In the genomic region with DNA sequence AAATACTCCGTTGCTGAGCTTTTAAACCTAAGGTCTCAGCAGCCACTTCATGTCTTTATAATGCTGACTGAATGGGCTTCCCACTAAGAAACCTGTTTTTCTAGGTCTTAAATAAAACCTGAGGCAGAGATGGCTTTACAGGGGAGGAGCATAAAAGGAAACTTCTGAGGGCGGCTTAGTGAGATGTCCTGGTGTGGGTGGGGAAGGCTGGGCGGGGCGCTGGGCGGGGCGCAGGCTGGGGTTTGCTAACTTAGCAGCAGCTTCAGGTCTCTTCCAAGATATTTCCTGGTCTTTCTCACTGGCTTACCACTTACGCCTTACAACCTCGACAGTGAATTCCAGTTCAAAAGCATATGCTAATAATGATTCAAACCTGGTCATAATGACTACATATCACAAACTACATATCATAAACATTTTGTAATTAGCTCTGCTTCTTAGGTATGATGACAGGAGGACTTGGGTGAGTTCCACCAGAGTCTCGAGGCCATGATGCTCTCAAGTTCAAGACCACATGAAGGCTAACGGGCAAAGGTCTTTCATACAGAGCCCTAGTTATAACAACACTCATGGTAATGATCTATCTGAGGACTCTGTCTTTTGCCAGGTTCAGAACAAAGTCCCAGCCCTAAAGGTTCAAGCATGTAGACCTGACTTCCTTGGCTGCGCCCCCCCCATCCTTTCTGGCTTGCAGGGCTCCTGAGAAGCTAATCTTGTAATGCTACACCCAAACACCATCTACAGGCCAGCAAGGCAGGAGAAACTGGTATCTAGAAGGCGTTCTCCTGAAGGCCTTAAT, we compare ENCODE assay signal across 13 mouse cellular contexts. TPM values are rescaled to one million over a fixed set of nuclear protein-coding genes. Genes with fewer than 3 reads are reported as not detected.
DNase-seq lines count a peak whose midpoint lies in the region; ATAC-seq and TF ChIP-seq lines count a peak whose summit lies in the region.
"Had no signal": no experiment of that assay in that cellular context is flagged by ENCODE, and none has a peak within 500 bp of the region (broad histone marks: within the 10 kb centered on the region; RNA-seq: fewer than 3 reads in every experiment).

No protein-coding gene starts in this region.

- no peak for TF ChIP-seq POLR2A in MEL (IDR thresholded peaks at IDR 0.05; ENCODE audit: control insufficient read depth in 1 of 2, insufficient read depth in 1 of 2, low read depth in 1 of 2, low read length in 2 of 2, poor library complexity in 1 of 2)
- TF ChIP-seq POLR2A in liver, adult 2 months (IDR thresholded peaks at IDR 0.05; ENCODE audit: extremely low read depth, insufficient read depth, low read length): no peak

- no peaks in the 10 kb centered on the region for H3K36me3 ChIP-seq in heart, embryonic 11.5 days (ENCODE audit: control insufficient read depth, insufficient read depth, low read length)
- no peaks in the 10 kb centered on the region for H3K36me3 ChIP-seq in heart, embryonic 12.5 days
- peaks cover 0 to 2% of the 10 kb centered on the region in 2 experiments; a peak in 1 of 4 replicates for H3K36me3 ChIP-seq in MEL (ENCODE audit: control insufficient read depth in 1 of 2, insufficient read depth in 2 of 2, low read length in 2 of 2)
- no peaks in the 10 kb centered on the region for H3K36me3 ChIP-seq in intestine, embryonic 15.5 days
- H3K36me3 ChIP-seq in liver, adult 2 months (ENCODE audit: control insufficient read depth, insufficient read depth, low read length): no peaks in the 10 kb centered on the region
- no peaks in the 10 kb centered on the region for H3K36me3 ChIP-seq in hindbrain, embryonic 14.5 days (replicated peaks; ENCODE audit: control insufficient read depth, insufficient read depth)
- H3K36me3 ChIP-seq: hindbrain, embryonic 13.5 days; neural tube, embryonic 13.5 days had no signal

- ATAC-seq in heart, embryonic 11.5 days (replicated peaks; ENCODE audit: insufficient number of reproducible peaks, low FRiP score, low TSS enrichment): no peak
- no peak for ATAC-seq in heart, embryonic 12.5 days (ENCODE audit: insufficient number of reproducible peaks, low FRiP score)
- peak; percentile 94 for ATAC-seq in intestine, embryonic 15.5 days
- no peak for ATAC-seq in hindbrain, embryonic 14.5 days (ENCODE audit: low FRiP score)
- ATAC-seq: activated CD4-positive, CD25-positive, alpha-beta regulatory T cell, adult 4 months had no signal

- no peak for TF ChIP-seq CTCF in MEL (IDR thresholded peaks at IDR 0.05 in 2 of 3, conservative IDR thresholded peaks at IDR 0.05 in 1 of 3; ENCODE audit: control insufficient read depth in 1 of 3, insufficient read depth in 1 of 3, low read depth in 2 of 3, low read length in 3 of 3, poor library complexity in 1 of 3, severe bottlenecking in 1 of 3)
- TF ChIP-seq CTCF in liver, adult 2 months (IDR thresholded peaks at IDR 0.05; ENCODE audit: low read depth, low read length): no peak

- no peak for TF ChIP-seq EP300 in MEL (IDR thresholded peaks at IDR 0.05; ENCODE audit: low read depth in 1 of 2, low read length in 2 of 2)

- DNase-seq in MEL (ENCODE audit: low read depth, low spot score): peak; percentile 53
- peak; percentile 45 for DNase-seq in liver, adult 2 months (ENCODE audit: extremely low read depth, low read depth, low spot score)
- DNase-seq in hindbrain, embryonic 14.5 days (ENCODE audit: low spot score): no peak
- DNase-seq in right cerebral cortex, postnatal 36 days (ENCODE audit: low spot score in 2 of 2): no peak
- DNase-seq in cerebellum, postnatal 25 days: no peak
- DNase-seq: gastrocnemius, postnatal 10 days; spleen, adult 18-20 months had no signal

- no peak overlapping the region for H3K27ac ChIP-seq in heart, embryonic 11.5 days (ENCODE audit: low read depth, low read length)
- no peak overlapping the region for H3K27ac ChIP-seq in heart, embryonic 12.5 days (ENCODE audit: poor library complexity, severe bottlenecking)
- H3K27ac ChIP-seq in MEL (ENCODE audit: control insufficient read depth, low read depth, low read length): no peak overlapping the region
- peak overlapping the region; percentile 63 for H3K27ac ChIP-seq in intestine, embryonic 15.5 days
- no peak overlapping the region for H3K27ac ChIP-seq in liver, adult 2 months (replicated peaks; ENCODE audit: insufficient read depth, low read depth, low read length)
- no peak overlapping the region for H3K27ac ChIP-seq in hindbrain, embryonic 14.5 days
- H3K27ac ChIP-seq: hindbrain, embryonic 13.5 days; neural tube, embryonic 13.5 days had no signal

- no peaks in the 10 kb centered on the region for H3K27me3 ChIP-seq in heart, embryonic 11.5 days (ENCODE audit: control insufficient read depth, insufficient read depth, low read length)
- no peaks in the 10 kb centered on the region for H3K27me3 ChIP-seq in heart, embryonic 12.5 days (replicated peaks)
- H3K27me3 ChIP-seq in MEL (ENCODE audit: control insufficient read depth in 1 of 2, insufficient read depth in 2 of 2, low read length in 2 of 2): no peaks in the 10 kb centered on the region
- H3K27me3 ChIP-seq in intestine, embryonic 15.5 days (replicated peaks): no peaks in the 10 kb centered on the region
- H3K27me3 ChIP-seq in liver, adult 2 months (ENCODE audit: control insufficient read depth, insufficient read depth, low read length): no peaks in the 10 kb centered on the region
- H3K27me3 ChIP-seq in hindbrain, embryonic 14.5 days (ENCODE audit: control insufficient read depth, insufficient read depth, low read length): no peaks in the 10 kb centered on the region
- H3K27me3 ChIP-seq: hindbrain, embryonic 13.5 days; neural tube, embryonic 13.5 days had no signal

- H3K79me2 ChIP-seq in MEL (ENCODE audit: control insufficient read depth, insufficient read depth, low read length, poor library complexity): no peaks in the 10 kb centered on the region
- peaks cover 42% of the 10 kb centered on the region for H3K79me2 ChIP-seq in liver, adult 2 months (ENCODE audit: control insufficient read depth, insufficient read depth, low read length)

- peaks cover 16% of the 10 kb centered on the region for H3K4me1 ChIP-seq in heart, embryonic 11.5 days (ENCODE audit: control insufficient read depth, insufficient read depth, low read length)
- peaks cover 25% of the 10 kb centered on the region for H3K4me1 ChIP-seq in heart, embryonic 12.5 days (replicated peaks)
- peaks cover 0 to 5% of the 10 kb centered on the region in 2 experiments; a peak in 3 of 4 replicates for H3K4me1 ChIP-seq in MEL (ENCODE audit: control insufficient read depth in 1 of 2, insufficient read depth in 2 of 2, low read length in 2 of 2)
- peaks cover 14% of the 10 kb centered on the region; the same call in 1 of the 2 replicates for H3K4me1 ChIP-seq in intestine, embryonic 15.5 days (replicated peaks)
- peaks cover 7% of the 10 kb centered on the region for H3K4me1 ChIP-seq in liver, adult 2 months (ENCODE audit: control insufficient read depth, insufficient read depth, low read length)
- H3K4me1 ChIP-seq in hindbrain, embryonic 14.5 days (replicated peaks; ENCODE audit: control insufficient read depth, insufficient read depth, low read length): peaks cover 10% of the 10 kb centered on the region

- TF ChIP-seq RAD21 in MEL (IDR thresholded peaks at IDR 0.05; ENCODE audit: low read depth, low read length): no peak

- H3K4me2 ChIP-seq in heart, embryonic 11.5 days: peak overlapping the region; percentile 4
- no peak overlapping the region for H3K4me2 ChIP-seq in heart, embryonic 12.5 days
- no peak overlapping the region for H3K4me2 ChIP-seq in intestine, embryonic 15.5 days (replicated peaks)
- H3K4me2 ChIP-seq in hindbrain, embryonic 14.5 days (replicated peaks): no peak overlapping the region
- H3K4me2 ChIP-seq: hindbrain, embryonic 13.5 days; neural tube, embryonic 13.5 days had no signal

- H3K9ac ChIP-seq in heart, embryonic 11.5 days (ENCODE audit: low read depth, low read length): no peak overlapping the region
- H3K9ac ChIP-seq in heart, embryonic 12.5 days: no peak overlapping the region
- H3K9ac ChIP-seq in MEL (ENCODE audit: control insufficient read depth, low read depth, low read length, poor library complexity, severe bottlenecking): no peak overlapping the region
- H3K9ac ChIP-seq in intestine, embryonic 15.5 days: no peak overlapping the region
- H3K9ac ChIP-seq in liver, adult 2 months (ENCODE audit: low read depth, low read length): no peak overlapping the region
- H3K9ac ChIP-seq in hindbrain, embryonic 14.5 days: no peak overlapping the region
- H3K9ac ChIP-seq: hindbrain, embryonic 13.5 days; neural tube, embryonic 13.5 days had no signal

- H3K9me3 ChIP-seq in heart, embryonic 11.5 days (replicated peaks; ENCODE audit: control insufficient read depth, low read length): no peaks in the 10 kb centered on the region
- H3K9me3 ChIP-seq in heart, embryonic 12.5 days (replicated peaks): no peaks in the 10 kb centered on the region
- H3K9me3 ChIP-seq in MEL (replicated peaks; ENCODE audit: insufficient read depth, low read length): no peaks in the 10 kb centered on the region
- H3K9me3 ChIP-seq in intestine, embryonic 15.5 days: no peaks in the 10 kb centered on the region
- no peaks in the 10 kb centered on the region for H3K9me3 ChIP-seq in hindbrain, embryonic 14.5 days (ENCODE audit: control insufficient read depth, low read length)
- H3K9me3 ChIP-seq: hindbrain, embryonic 13.5 days; neural tube, embryonic 13.5 days had no signal

- 31% methylated on average over 12 of the region's 12 CpGs for WGBS in heart, embryonic 11.5 days (ENCODE audit: insufficient replicate concordance)
- WGBS in heart, embryonic 12.5 days: 37% methylated on average over 12 of the region's 12 CpGs
- WGBS in intestine, embryonic 15.5 days: 27% methylated on average over 12 of the region's 12 CpGs
- WGBS in liver, adult 2 months: 65% methylated on average over 12 of the region's 12 CpGs
- 50% methylated on average over 12 of the region's 12 CpGs for WGBS in hindbrain, embryonic 14.5 days

- no peak overlapping the region for H3K4me3 ChIP-seq in heart, embryonic 11.5 days (ENCODE audit: low read depth, low read length)
- H3K4me3 ChIP-seq in heart, embryonic 12.5 days: no peak overlapping the region
- H3K4me3 ChIP-seq in MEL (ENCODE audit: control insufficient read depth in 1 of 2, insufficient read depth in 1 of 2, low read depth in 2 of 2, low read length in 2 of 2): no peak overlapping the region
- no peak overlapping the region for H3K4me3 ChIP-seq in intestine, embryonic 15.5 days (replicated peaks)
- H3K4me3 ChIP-seq in liver, adult 2 months (ENCODE audit: insufficient read depth, low read depth, low read length): no peak overlapping the region
- no peak overlapping the region for H3K4me3 ChIP-seq in hindbrain, embryonic 14.5 days (replicated peaks; ENCODE audit: low read length)
- H3K4me3 ChIP-seq: hindbrain, embryonic 13.5 days; neural tube, embryonic 13.5 days had no signal

RNA-seq across cellular contexts. Expression of a gene that starts 30.7 kb away (rescaled TPM):
- 2.8 and 3.9 TPM in 2 replicates for polyA plus RNA-seq in heart, embryonic 11.5 days (2014; fragmentation: Nextera tagmentation; extraction: Ambion mirVana)
- polyA plus RNA-seq in heart, embryonic 12.5 days (2016; fragmentation: Nextera tagmentation; extraction: Ambion mirVana): 7.4 and 8.3 TPM in 2 replicates
- 2.7 and 3.1 TPM in 2 replicates for total RNA-seq in MEL (2012; rRNA removed)
- polyA plus RNA-seq in MEL (2012; ENCODE audit: insufficient read depth in 1 of 2, insufficient read length in 2 of 2, low read depth in 1 of 2, low replicate concordance in 2 of 2, missing spikeins in 1 of 2): 1 to 10 TPM in 1 of 2 experiments, not detected in 1; 9.5 TPM
- 36.6 and 37.5 TPM in 2 replicates for polyA plus RNA-seq in intestine, embryonic 15.5 days (2015; fragmentation: Nextera tagmentation; extraction: Ambion mirVana)
- total RNA-seq in liver, adult 2 months (2014; rRNA removed): 13.7 and 15.6 TPM in 2 replicates
- polyA plus RNA-seq in liver, adult 2 months (2012; rRNA removed): 9.5 and 11.1 TPM in 2 replicates
- polyA plus RNA-seq in hindbrain, embryonic 14.5 days (2014; fragmentation: Nextera tagmentation; extraction: Ambion mirVana): 7.2 and 8.7 TPM in 2 replicates

Comparison
In these comparisons a context has a peak if more than half of its experiments do, and no peak if none do; other contexts are left out.
1. DNase-seq: peak in MEL (single experiment) and liver, adult 2 months (single experiment); none in hindbrain, embryonic 14.5 days (single experiment), right cerebral cortex, postnatal 36 days (0 of 2) and cerebellum, postnatal 25 days (0 of 2).